9 mouse cellular contexts compared by ENCODE assay signal in the genomic region with DNA sequence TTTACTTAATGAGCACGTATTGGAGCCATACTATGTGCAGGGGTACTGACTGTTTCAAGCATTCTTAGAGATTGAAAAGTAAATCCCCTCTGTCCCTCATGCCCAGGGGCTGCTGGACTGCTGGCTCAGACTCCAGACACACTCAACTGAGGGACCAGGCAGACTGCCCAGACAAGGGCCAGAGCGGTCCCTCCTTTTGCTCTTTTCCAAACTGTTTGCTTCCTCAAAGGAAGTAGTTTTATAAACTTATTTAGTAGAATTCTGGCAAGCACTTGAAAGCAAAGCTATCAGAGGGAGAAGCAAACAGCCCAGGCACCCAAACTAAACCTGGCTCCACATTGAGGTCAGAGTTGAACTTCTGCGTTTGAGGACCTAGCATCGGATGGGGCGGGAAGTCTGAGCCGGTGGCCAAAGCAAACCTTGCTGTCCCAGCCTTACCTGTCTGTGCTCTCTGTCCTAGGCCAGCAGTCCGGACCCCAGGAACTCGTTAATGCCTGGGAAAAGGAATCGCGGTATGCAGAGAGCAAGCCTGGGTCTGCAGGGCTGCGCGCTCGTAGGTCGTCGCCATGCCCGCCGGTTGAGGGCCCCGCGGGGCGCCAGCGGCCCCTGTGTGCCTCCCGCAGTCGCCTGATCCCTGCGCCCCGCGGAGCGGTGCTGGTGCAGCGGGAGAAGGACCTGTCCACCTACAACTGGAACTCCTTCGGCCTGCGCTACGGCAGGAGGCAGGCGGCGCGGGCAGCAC. TPM values are rescaled to one million over a fixed set of nuclear protein-coding genes. Genes with fewer than 3 reads are reported as not detected.
DNase-seq lines count a peak whose midpoint lies in the region; ATAC-seq and TF ChIP-seq lines count a peak whose summit lies in the region.
"Had no signal": no experiment of that assay in that cellular context is flagged by ENCODE, and none has a peak within 500 bp of the region (broad histone marks: within the 10 kb centered on the region; RNA-seq: fewer than 3 reads in every experiment).

No protein-coding gene starts in this region.

- peak; percentile 18 for DNase-seq in kidney, adult 18-20 months
- no peak for DNase-seq in kidney, adult 11 months
- DNase-seq in liver, adult 2 months (ENCODE audit: extremely low read depth, low read depth, low spot score) = peak; percentile 96
- DNase-seq in neural tube, embryonic 10.5 days (ENCODE audit: extremely low spot score, low spot score) = peak; percentile 41
- no peak for DNase-seq in natural killer cell, adult 2 months (ENCODE audit: low spot score in 2 of 2)
- no peak for DNase-seq in left cerebral cortex, postnatal 25 days (ENCODE audit: low spot score in 2 of 2)
- DNase-seq in gastrocnemius, postnatal 4 days (ENCODE audit: low spot score in 2 of 2) = no peak

- peak; percentile 36; the same call in 1 of the 2 replicates for ATAC-seq in forebrain, embryonic 12.5 days (ENCODE audit: low FRiP score)

- H3K9me3 ChIP-seq in forebrain, embryonic 12.5 days = no peaks in the 10 kb centered on the region

- no peak for TF ChIP-seq POLR2A in liver, adult 2 months (IDR thresholded peaks at IDR 0.05; ENCODE audit: extremely low read depth, insufficient read depth, low read length)

- H3K27ac ChIP-seq in forebrain, embryonic 12.5 days = no peak overlapping the region
- peak overlapping the region; percentile 73 for H3K27ac ChIP-seq in liver, adult 2 months (replicated peaks; ENCODE audit: insufficient read depth, low read depth, low read length)

- peak overlapping the region; percentile 33 for H3K4me3 ChIP-seq in forebrain, embryonic 12.5 days (replicated peaks)
- H3K4me3 ChIP-seq in liver, adult 2 months (ENCODE audit: insufficient read depth, low read depth, low read length) = peak overlapping the region; percentile 61
- H3K4me3 ChIP-seq: erythroblast, embryonic 14.5 days had no signal

- TF ChIP-seq CTCF in liver, adult 2 months (IDR thresholded peaks at IDR 0.05; ENCODE audit: low read depth, low read length) = no peak

- peak overlapping the region; percentile 63 for H3K4me2 ChIP-seq in forebrain, embryonic 12.5 days

- intact Hi-C loops in left cerebral cortex, postnatal 25 days (cut with DNase I) = no loop called here

- H3K27me3 ChIP-seq in forebrain, embryonic 12.5 days = peaks cover 48% of the 10 kb centered on the region
- H3K27me3 ChIP-seq in liver, adult 2 months (ENCODE audit: control insufficient read depth, insufficient read depth, low read length) = no peaks in the 10 kb centered on the region

- no peaks in the 10 kb centered on the region for H3K36me3 ChIP-seq in forebrain, embryonic 12.5 days (replicated peaks)
- no peaks in the 10 kb centered on the region for H3K36me3 ChIP-seq in liver, adult 2 months (ENCODE audit: control insufficient read depth, insufficient read depth, low read length)

- peak overlapping the region; percentile 54 for H3K9ac ChIP-seq in forebrain, embryonic 12.5 days
- peak overlapping the region; percentile 80 for H3K9ac ChIP-seq in liver, adult 2 months (ENCODE audit: low read depth, low read length)

- 5% methylated on average over 34 of the region's 34 CpGs for WGBS in forebrain, embryonic 12.5 days
- WGBS in liver, adult 2 months = 4% methylated on average over 34 of the region's 34 CpGs

- H3K79me2 ChIP-seq in liver, adult 2 months (ENCODE audit: control insufficient read depth, insufficient read depth, low read length) = no peaks in the 10 kb centered on the region

- peaks cover 32% of the 10 kb centered on the region for H3K4me1 ChIP-seq in forebrain, embryonic 12.5 days
- H3K4me1 ChIP-seq in liver, adult 2 months (ENCODE audit: control insufficient read depth, insufficient read depth, low read length) = peaks cover 14% of the 10 kb centered on the region

RNA-seq across cellular contexts. Expression of a gene that starts 7.4 kb away (rescaled TPM):
- polyA plus RNA-seq in forebrain, embryonic 12.5 days (2016; fragmentation: Nextera tagmentation; extraction: Ambion mirVana) = not detected in 2 replicates
- not detected in 2 replicates for total RNA-seq in liver, adult 2 months (2014; rRNA removed)
- polyA plus RNA-seq in liver, adult 2 months (2012; rRNA removed) = not detected in 2 replicates
- 1 to 10 TPM in 1 of 2 experiments, not detected in 1; 1.8 TPM for total RNA-seq in left cerebral cortex, postnatal 25 days (2021)
- not detected for total RNA-seq in gastrocnemius, postnatal 4 days (2021)
- polyA plus RNA-seq: erythroblast, embryonic 14.5 days had no signal

RNA-seq across cellular contexts. Expression of a gene that starts 19.5 kb away (rescaled TPM):
- not detected in 2 replicates for polyA plus RNA-seq in forebrain, embryonic 12.5 days (2016; fragmentation: Nextera tagmentation; extraction: Ambion mirVana)
- total RNA-seq in liver, adult 2 months (2014; rRNA removed) = 11.4 and 13.0 TPM in 2 replicates
- 16.1 and 21.2 TPM in 2 replicates for polyA plus RNA-seq in liver, adult 2 months (2012; rRNA removed)
- 1 to 10 TPM; 1.0 to 1.3 TPM for total RNA-seq in left cerebral cortex, postnatal 25 days (2021)
- not detected for total RNA-seq in gastrocnemius, postnatal 4 days (2021)
- polyA plus RNA-seq: erythroblast, embryonic 14.5 days had no signal

RNA-seq across cellular contexts. Expression of a gene that starts 21.2 kb away (rescaled TPM):
- polyA plus RNA-seq in forebrain, embryonic 12.5 days (2016; fragmentation: Nextera tagmentation; extraction: Ambion mirVana) = not detected in 2 replicates
- total RNA-seq in liver, adult 2 months (2014; rRNA removed) = not detected in 2 replicates
- 0.18 and 7.6 TPM in 2 replicates for polyA plus RNA-seq in liver, adult 2 months (2012; rRNA removed)
- not detected for total RNA-seq in left cerebral cortex, postnatal 25 days (2021)
- not detected for total RNA-seq in gastrocnemius, postnatal 4 days (2021)
- polyA plus RNA-seq: erythroblast, embryonic 14.5 days had no signal

RNA-seq across cellular contexts. Expression of a gene that starts 34.3 kb away (rescaled TPM):
- 2.5 and 2.6 TPM in 2 replicates for polyA plus RNA-seq in forebrain, embryonic 12.5 days (2016; fragmentation: Nextera tagmentation; extraction: Ambion mirVana)
- total RNA-seq in liver, adult 2 months (2014; rRNA removed) = 361 and 389 TPM in 2 replicates
- 249 and 278 TPM in 2 replicates for polyA plus RNA-seq in liver, adult 2 months (2012; rRNA removed)
- total RNA-seq in left cerebral cortex, postnatal 25 days (2021) = 1 to 10 TPM; 8.0 to 8.1 TPM
- total RNA-seq in gastrocnemius, postnatal 4 days (2021) = under 1 TPM; 0.42 to 0.60 TPM
- polyA plus RNA-seq: erythroblast, embryonic 14.5 days had no signal

Comparison
In these comparisons a context has a peak if more than half of its experiments do, and no peak if none do; other contexts are left out.
1. DNase-seq: peak in kidney, adult 18-20 months (single experiment), liver, adult 2 months (single experiment) and neural tube, embryonic 10.5 days (single experiment); none in kidney, adult 11 months (single experiment), natural killer cell, adult 2 months (0 of 2), left cerebral cortex, postnatal 25 days (0 of 2) and gastrocnemius, postnatal 4 days (0 of 2).